Mouse (Mus musculus) hindlimb bud, embryonic 11.5 days (tissue): ENCODE results near the gene Tnpo3.

Source experiments
- DNase-seq: peaks from one replicate; pipeline ENCODE4 v3.0.0-alpha.2; 2012; ENCODE audit warnings: low read depth, low spot score; ENCODE audit errors: extremely low spot score

The Tnpo3 gene

DNA sequence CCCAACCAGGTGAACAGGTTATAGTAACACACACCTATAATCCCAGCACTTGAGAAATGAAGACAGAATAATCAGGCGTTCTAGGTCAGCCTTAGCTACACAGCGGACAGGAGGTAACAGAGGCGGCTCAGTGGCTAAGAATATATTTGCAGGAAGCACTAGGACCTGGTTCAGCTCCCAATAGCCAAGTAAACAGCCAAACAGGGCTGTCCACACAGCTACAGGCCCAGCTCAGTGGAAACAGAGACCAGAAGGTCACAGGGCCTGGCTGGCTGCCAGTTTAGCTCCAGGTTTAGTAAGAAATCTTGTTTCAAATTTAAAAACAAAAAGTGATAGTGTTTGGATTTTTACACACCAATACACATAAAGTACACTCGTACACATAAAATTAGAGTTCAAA is 115.6 kb downstream of the Tnpo3 start:
- no peak for DNase-seq
